Mouse (Mus musculus) stomach, embryonic 16.5 days (tissue): ENCODE measurements at regions not wholly inside any gene's neighbourhood (a gene's known extent, or its start where the extent isn't known, plus 50 kb on each side); places are given as distances from the start of the nearest gene placed in this dataset.

ENCODE experiments used
- ATAC-seq: fragments of 200-750 bp; cut with Nextera tagmentation; 2 replicates; pipeline ENCODE4 v1.8.0; 2017; ENCODE audit warnings: moderate number of reproducible peaks, moderate TSS enrichment; ENCODE audit not compliant: insufficient read depth, low FRiP score
- H3K27ac ChIP-seq: fragments of 300-500 bp; sonication (generic); 2 replicates; pipeline ENCODE4 v1.5.1; 2014; ENCODE audit warnings: low read length
- H3K27me3 ChIP-seq: fragments of 300-500 bp; sonication (generic); 2 replicates; pipeline ENCODE4 v1.6.1; 2014; ENCODE audit warnings: low read length, control low read depth, mixed read lengths; ENCODE audit not compliant: control insufficient read depth, insufficient read depth
- H3K36me3 ChIP-seq: fragments of 300-500 bp; sonication (generic); 2 replicates; pipeline ENCODE4 v1.6.1; 2014; ENCODE audit warnings: low read length; ENCODE audit not compliant: control insufficient read depth, insufficient read depth
- H3K4me1 ChIP-seq: fragments of 300-500 bp; sonication (generic); 2 replicates; pipeline ENCODE4 v1.6.1; 2014; ENCODE audit warnings: low read length, control low read depth, mixed read lengths; ENCODE audit not compliant: control insufficient read depth, insufficient read depth
- H3K4me2 ChIP-seq: fragments of 300-500 bp; sonication (generic); 2 replicates; pipeline ENCODE4 v1.6.1; 2014; ENCODE audit warnings: low read depth, low read length, mixed read lengths
- H3K4me3 ChIP-seq: fragments of 300-500 bp; sonication (generic); replicated peaks from 2 replicates; pipeline ENCODE4 v1.5.1; 2014; ENCODE audit warnings: mild to moderate bottlenecking, low read length
- H3K9ac ChIP-seq: fragments of 300-500 bp; sonication (generic); 2 replicates; pipeline ENCODE4 v1.6.1; 2014; ENCODE audit warnings: low read length
- H3K9me3 ChIP-seq: fragments of 300-500 bp; sonication (generic); replicated peaks from 2 replicates; pipeline ENCODE4 v1.6.1; 2016; ENCODE audit warnings: low read length, control low read depth; ENCODE audit not compliant: control insufficient read depth
- WGBS: fragments of 180-500 bp; shearing (Covaris S2); extraction: QIAGEN DNeasy Blood & Tissue Kit; methylation state at CpG from one replicate; pipeline ENCODE4 v1.1.7; 2014; 5-methylcytosine and 5-hydroxymethylcytosine counted together

GRCm38 (mm10) chr7:133477221-133477620, 124.7 kb downstream of the Tex36 start:
- no peak overlapping the region for H3K4me3 ChIP-seq
- WGBS = 85% methylated on average over 6 of the region's 6 CpGs
- no peak for ATAC-seq
- H3K27ac ChIP-seq = no peak overlapping the region
- no peak overlapping the region for H3K9ac ChIP-seq
- no peak overlapping the region for H3K4me2 ChIP-seq
- H3K4me1 ChIP-seq = no peaks in the 10 kb centered on the region
- no peaks in the 10 kb centered on the region for H3K27me3 ChIP-seq
- H3K9me3 ChIP-seq = no peaks in the 10 kb centered on the region
- no peaks in the 10 kb centered on the region for H3K36me3 ChIP-seq

- H3K4me1 ChIP-seq = peaks cover 13% of the 10 kb centered on the region; the same call in 1 of the 2 replicates
- no peak overlapping the region for H3K4me2 ChIP-seq
- ATAC-seq = no peak
- no peak overlapping the region for H3K4me3 ChIP-seq
- H3K27me3 ChIP-seq = no peaks in the 10 kb centered on the region
- 68% methylated on average over 5 of the region's 5 CpGs for WGBS
- no peaks in the 10 kb centered on the region for H3K9me3 ChIP-seq
- no peak overlapping the region for H3K9ac ChIP-seq
- H3K27ac ChIP-seq = no peak overlapping the region
- no peaks in the 10 kb centered on the region for H3K36me3 ChIP-seq
These were observed 130.3 kb downstream of the Tex36 start for GRCm38 (mm10) chr7:133471706-133472105.

GRCm38 (mm10) chr7:133470620-133470958, 131.4 kb downstream of the Tex36 start:
- WGBS = 31% methylated on average over 3 of the region's 3 CpGs
- Histone ChIP-seq H3K27ac (peak overlapping the region; percentile 51; the same call in 1 of the 2 replicates), H3K36me3 (no peaks in the 10 kb centered on the region)

GRCm38 (mm10) chr7:133469952-133470619, 131.9 kb downstream of the Tex36 start:
- ATAC-seq = peak; percentile 80; the same call in 1 of the 2 replicates
- no peak overlapping the region for H3K9ac ChIP-seq
- peaks cover 13% of the 10 kb centered on the region; the same call in 1 of the 2 replicates for H3K4me1 ChIP-seq

More at GRCm38 (mm10) chr7:133470620-133470958, 131.4 kb downstream of the Tex36 start:
- H3K9me3 ChIP-seq = no peaks in the 10 kb centered on the region
- peaks cover 13% of the 10 kb centered on the region; the same call in 1 of the 2 replicates for H3K4me1 ChIP-seq
- H3K4me2 ChIP-seq = no peak overlapping the region
- no peak overlapping the region for H3K9ac ChIP-seq
- no peaks in the 10 kb centered on the region for H3K27me3 ChIP-seq
- peak; percentile 25; the same call in 1 of the 2 replicates for ATAC-seq
- no peak overlapping the region for H3K4me3 ChIP-seq

GRCm38 (mm10) chr7:133469106-133469505, 132.9 kb downstream of the Tex36 start:
- H3K9me3 ChIP-seq = no peaks in the 10 kb centered on the region
- WGBS = 48% methylated on average over 3 of the region's 3 CpGs
- H3K4me2 ChIP-seq = no peak overlapping the region
- H3K4me3 ChIP-seq = no peak overlapping the region
- H3K9ac ChIP-seq = no peak overlapping the region
- H3K36me3 ChIP-seq = no peaks in the 10 kb centered on the region
- no peaks in the 10 kb centered on the region for H3K27me3 ChIP-seq
- ATAC-seq = no peak
- no peak overlapping the region for H3K27ac ChIP-seq
- H3K4me1 ChIP-seq = peaks cover 13% of the 10 kb centered on the region; the same call in 1 of the 2 replicates

More at GRCm38 (mm10) chr7:133469952-133470619, 131.9 kb downstream of the Tex36 start:
- Histone ChIP-seq H3K36me3 (no peaks in the 10 kb centered on the region), H3K27me3 (no peaks in the 10 kb centered on the region), H3K27ac (peak overlapping the region; percentile 51), H3K9me3 (no peaks in the 10 kb centered on the region), H3K4me3 (no peak overlapping the region), H3K4me2 (0 out of 2 replicates have a peak overlapping the region, but pooled peaks have one; percentile 1)
- 33% methylated on average over 6 of the region's 6 CpGs for WGBS

- no peak overlapping the region for H3K9ac ChIP-seq
- H3K4me1 ChIP-seq = peaks cover 13% of the 10 kb centered on the region; the same call in 1 of the 2 replicates
- no peak overlapping the region for H3K27ac ChIP-seq
- no peaks in the 10 kb centered on the region for H3K27me3 ChIP-seq
- no peaks in the 10 kb centered on the region for H3K36me3 ChIP-seq
- no peak overlapping the region for H3K4me2 ChIP-seq
- 33% methylated on average over 3 of the region's 3 CpGs for WGBS
- H3K4me3 ChIP-seq = no peak overlapping the region
- peaks cover 4% of the 10 kb centered on the region; the same call in 1 of the 2 replicates for H3K9me3 ChIP-seq
- no peak for ATAC-seq
These were observed 133.6 kb downstream of the Tex36 start for GRCm38 (mm10) chr7:133468346-133468745.

- no peaks in the 10 kb centered on the region for H3K36me3 ChIP-seq
- H3K4me3 ChIP-seq = no peak overlapping the region
- peaks cover 13% of the 10 kb centered on the region; the same call in 1 of the 2 replicates for H3K4me1 ChIP-seq
- ATAC-seq = no peak
- H3K9me3 ChIP-seq = peaks cover 4% of the 10 kb centered on the region; the same call in 1 of the 2 replicates
- H3K9ac ChIP-seq = no peak overlapping the region
- WGBS = 89% methylated on average over 3 of the region's 3 CpGs
- no peaks in the 10 kb centered on the region for H3K27me3 ChIP-seq
- H3K27ac ChIP-seq = no peak overlapping the region
- no peak overlapping the region for H3K4me2 ChIP-seq
These were observed 134.4 kb downstream of the Tex36 start for GRCm38 (mm10) chr7:133467579-133467978.

- Histone ChIP-seq H3K4me1 (peaks cover 13% of the 10 kb centered on the region), H3K4me2 (no peak overlapping the region), H3K36me3 (no peaks in the 10 kb centered on the region), H3K9me3 (peaks cover 4% of the 10 kb centered on the region; the same call in 1 of the 2 replicates), H3K9ac (no peak overlapping the region), H3K27me3 (no peaks in the 10 kb centered on the region), H3K4me3 (no peak overlapping the region), H3K27ac (no peak overlapping the region)
- 71% methylated on average over 7 of the region's 7 CpGs for WGBS
- no peak for ATAC-seq
These were observed 142.7 kb downstream of the Tex36 start for GRCm38 (mm10) chr7:133459306-133459705.

- Histone ChIP-seq H3K36me3 (no peaks in the 10 kb centered on the region), H3K4me2 (no peak overlapping the region), H3K9ac (no peak overlapping the region), H3K4me1 (peaks cover 13% of the 10 kb centered on the region), H3K27me3 (no peaks in the 10 kb centered on the region), H3K9me3 (no peaks in the 10 kb centered on the region), H3K27ac (peak overlapping the region; percentile 85), H3K4me3 (no peak overlapping the region)
- 34% methylated on average over 16 of the region's 16 CpGs for WGBS
- ATAC-seq = peak; percentile 49; the same call in 1 of the 2 replicates
These were observed 144.3 kb downstream of the Tex36 start for GRCm38 (mm10) chr7:133457436-133458324.
